Mouse (Mus musculus) cortical plate, adult 2 months (tissue): ENCODE data around the gene Psmg4. TPM values are rescaled to one million over a fixed set of nuclear protein-coding genes. Genes with fewer than 3 reads are reported as not detected.

Experiments
- H3K27ac ChIP-seq: fragments of 200-500 bp; 2 replicates; pipeline ENCODE4 v1.5.1; 2012; ENCODE audit warnings: low read length, control low read depth, inconsistent platforms; ENCODE audit not compliant: insufficient read depth
- H3K4me1 ChIP-seq: fragments of 200-500 bp; 2 replicates; pipeline ENCODE4 v1.6.1; 2011; ENCODE audit warnings: low read length; ENCODE audit not compliant: control insufficient read depth, insufficient read depth
- H3K4me3 ChIP-seq: fragments of 200-500 bp; 2 replicates; pipeline ENCODE4 v1.5.1; 2011; ENCODE audit warnings: mild to moderate bottlenecking, low read length, control low read depth; ENCODE audit not compliant: insufficient read depth
- CTCF ChIP-seq: fragments of 200-500 bp; IDR thresholded peaks from 2 replicates; pipeline ENCODE4 v1.5.1; 2011; ENCODE audit warnings: mild to moderate bottlenecking, control low read depth, low read length; ENCODE audit not compliant: insufficient read depth; ENCODE audit errors: extremely low read depth
- POLR2A ChIP-seq: fragments of 200-500 bp; IDR thresholded peaks from 2 replicates; pipeline ENCODE4 v1.6.1; 2011; ENCODE audit warnings: mild to moderate bottlenecking, low read length, control low read depth; ENCODE audit not compliant: insufficient read depth; ENCODE audit errors: extremely low read depth
- polyA plus RNA-seq: library from polyadenylated mRNA; depleted of rRNA; stranded (reverse); fragments of >200 nt; gene quantifications from 2 replicates; pipeline ENCODE4 v1.2.3, GENCODE M21; 2012

Gene Psmg4
- polyA plus RNA-seq, 1 experiment, result 42.2 TPM

- TF ChIP-seq CTCF (no peak), POLR2A (no peak)
- no peaks in the 10 kb centered on the region for H3K4me1 ChIP-seq
These were observed 22.6 kb downstream of the Psmg4 start for GRCm38 (mm10) chr13:34185371-34185770.

GRCm38 (mm10) chr13:34187571-34187970, 24.8 kb downstream of the Psmg4 start:
- Histone ChIP-seq H3K27ac (no peak overlapping the region), H3K4me3 (no peak overlapping the region), H3K4me1 (no peaks in the 10 kb centered on the region)
- TF ChIP-seq CTCF, result peak; percentile 93
- no peak for TF ChIP-seq POLR2A

More at GRCm38 (mm10) chr13:34185371-34185770, 22.6 kb downstream of the Psmg4 start:
- Histone ChIP-seq H3K27ac (no peak overlapping the region), H3K4me3 (no peak overlapping the region)

GRCm38 (mm10) chr13:34192414-34193191, 29.8 kb downstream of the Psmg4 start:
- H3K4me3 ChIP-seq, result no peak overlapping the region
- peaks cover 7% of the 10 kb centered on the region for H3K4me1 ChIP-seq
- H3K27ac ChIP-seq, result peak overlapping the region; percentile 41; the same call in 1 of the 2 replicates
- TF ChIP-seq POLR2A, result no peak
- peak; percentile 45 for TF ChIP-seq CTCF

GRCm38 (mm10) chr13:34193384-34193783, 30.6 kb downstream of the Psmg4 start:
- peaks cover 7% of the 10 kb centered on the region for H3K4me1 ChIP-seq
- H3K4me3 ChIP-seq, result no peak overlapping the region
- TF ChIP-seq CTCF (no peak), POLR2A (no peak)
- H3K27ac ChIP-seq, result peak overlapping the region; percentile 41; the same call in 1 of the 2 replicates

GRCm38 (mm10) chr13:34195676-34196075, 32.9 kb downstream of the Psmg4 start:
- no peak overlapping the region for H3K4me3 ChIP-seq
- TF ChIP-seq CTCF (no peak), POLR2A (no peak)
- no peak overlapping the region for H3K27ac ChIP-seq
- peaks cover 7% of the 10 kb centered on the region for H3K4me1 ChIP-seq

GRCm38 (mm10) chr13:34205216-34205615, 42.5 kb downstream of the Psmg4 start:
- Histone ChIP-seq H3K4me3 (no peak overlapping the region), H3K27ac (no peak overlapping the region), H3K4me1 (peaks cover 2% of the 10 kb centered on the region; the same call in 1 of the 2 replicates)
- TF ChIP-seq CTCF (no peak), POLR2A (no peak)

- Histone ChIP-seq H3K27ac (no peak overlapping the region), H3K4me1 (no peaks in the 10 kb centered on the region), H3K4me3 (no peak overlapping the region)
- TF ChIP-seq CTCF (no peak), POLR2A (no peak)
These were observed 45.1 kb downstream of the Psmg4 start for GRCm38 (mm10) chr13:34207714-34208470.

GRCm38 (mm10) chr13:34211261-34211775, 48.6 kb downstream of the Psmg4 start:
- H3K4me3 ChIP-seq, result no peak overlapping the region
- no peak overlapping the region for H3K27ac ChIP-seq
- TF ChIP-seq POLR2A, result no peak
- no peak for TF ChIP-seq CTCF
- H3K4me1 ChIP-seq, result peaks cover 7% of the 10 kb centered on the region

GRCm38 (mm10) chr13:34212735-34213212, 50.0 kb downstream of the Psmg4 start:
- no peak overlapping the region for H3K27ac ChIP-seq
- TF ChIP-seq POLR2A, result no peak
- no peak for TF ChIP-seq CTCF
- H3K4me1 ChIP-seq, result peaks cover 7% of the 10 kb centered on the region
- no peak overlapping the region for H3K4me3 ChIP-seq

- H3K4me3 ChIP-seq, result no peak overlapping the region
- TF ChIP-seq POLR2A (no peak), CTCF (no peak)
- no peak overlapping the region for H3K27ac ChIP-seq
- peaks cover 14% of the 10 kb centered on the region for H3K4me1 ChIP-seq
These were observed 52.1 kb downstream of the Psmg4 start for GRCm38 (mm10) chr13:34214855-34215254.
